Mouse (Mus musculus): ENCODE measurements around the gene Lrmp. TPM values are rescaled to one million over a fixed set of nuclear protein-coding genes. Genes with fewer than 3 reads are reported as not detected.
"Not testable (repeated sequence)": the region's sequence is repeated elsewhere in the genome, so short reads cannot be mapped to it uniquely, and the experiment has no call there.

The Lrmp gene
- polyA plus RNA-seq, 1 experiment from 2014 or later, result 2.4 TPM

DNA sequence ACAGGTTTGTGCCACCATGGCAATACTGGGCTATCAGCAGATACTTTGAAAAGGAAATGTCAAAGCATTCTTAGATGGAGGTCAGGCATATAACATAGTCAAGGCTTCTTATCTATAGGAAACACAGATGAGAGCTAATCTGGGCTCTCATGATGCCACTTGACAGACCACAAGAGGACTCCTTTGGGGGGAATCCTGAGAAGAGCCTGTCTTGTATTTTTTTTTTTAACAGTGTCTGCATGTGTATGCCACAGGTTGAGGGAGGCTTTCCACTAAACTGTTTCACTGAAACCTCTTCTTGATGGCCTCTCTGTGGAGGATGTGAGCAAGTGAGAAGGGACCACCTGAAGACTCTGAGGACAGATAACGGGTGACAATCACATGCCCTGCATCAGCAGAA is 9.2 kb downstream of the Lrmp start:
- peaks cover 7% of the 10 kb centered on the region for H3K4me1 ChIP-seq
- H3K4me2 ChIP-seq (replicated peaks), result no peak overlapping the region
- H3K27ac ChIP-seq, result no peak overlapping the region
- 90% methylated on average over 1 of the region's 1 CpGs for WGBS
- no peaks in the 10 kb centered on the region for H3K36me3 ChIP-seq
- no peak overlapping the region for H3K4me3 ChIP-seq
- no peaks in the 10 kb centered on the region for H3K9me3 ChIP-seq
- H3K27me3 ChIP-seq (replicated peaks), result 0 out of 2 replicates have a peak, but pooled peaks cover under 1% of the 10 kb centered on the region
- no peak overlapping the region for H3K9ac ChIP-seq
- ATAC-seq (ENCODE audit: low FRiP score, low read depth), result no peak

DNA sequence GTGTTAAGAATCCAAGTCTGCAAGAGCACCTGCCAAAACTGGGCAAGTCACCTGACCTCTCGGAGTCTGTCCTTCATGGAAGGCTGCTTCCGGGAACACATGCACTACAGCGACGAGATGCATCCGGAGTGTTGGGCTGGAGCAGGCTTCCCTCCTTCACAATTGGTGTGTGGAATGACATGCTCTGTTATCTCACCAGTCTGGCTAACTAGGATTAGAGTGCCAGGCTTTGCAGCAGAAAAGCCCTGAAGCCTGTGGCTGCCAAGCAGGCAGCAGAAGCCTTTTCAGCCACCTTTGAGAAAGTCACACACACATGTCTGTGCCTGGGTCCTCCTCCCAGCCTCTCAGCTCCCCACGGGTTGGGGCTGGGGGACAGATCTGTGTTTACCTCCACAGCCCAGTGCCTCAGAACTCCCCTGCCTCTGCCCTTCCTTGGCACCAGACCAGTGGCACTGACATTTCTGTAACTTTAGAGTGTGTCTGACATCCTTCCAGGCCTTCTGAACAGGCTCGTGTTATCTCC is 10.2 kb downstream of the Lrmp start:
- no peak overlapping the region for H3K4me3 ChIP-seq
- peaks cover 7% of the 10 kb centered on the region for H3K4me1 ChIP-seq
- H3K36me3 ChIP-seq, result no peaks in the 10 kb centered on the region
- no peaks in the 10 kb centered on the region for H3K27me3 ChIP-seq (replicated peaks)
- H3K4me2 ChIP-seq (replicated peaks), result no peak overlapping the region
- no peak overlapping the region for H3K27ac ChIP-seq
- H3K9ac ChIP-seq, result no peak overlapping the region
- no peak for ATAC-seq (ENCODE audit: low FRiP score, low read depth)
- WGBS, result 72% methylated on average over 7 of the region's 7 CpGs
- H3K9me3 ChIP-seq, result no peaks in the 10 kb centered on the region

DNA sequence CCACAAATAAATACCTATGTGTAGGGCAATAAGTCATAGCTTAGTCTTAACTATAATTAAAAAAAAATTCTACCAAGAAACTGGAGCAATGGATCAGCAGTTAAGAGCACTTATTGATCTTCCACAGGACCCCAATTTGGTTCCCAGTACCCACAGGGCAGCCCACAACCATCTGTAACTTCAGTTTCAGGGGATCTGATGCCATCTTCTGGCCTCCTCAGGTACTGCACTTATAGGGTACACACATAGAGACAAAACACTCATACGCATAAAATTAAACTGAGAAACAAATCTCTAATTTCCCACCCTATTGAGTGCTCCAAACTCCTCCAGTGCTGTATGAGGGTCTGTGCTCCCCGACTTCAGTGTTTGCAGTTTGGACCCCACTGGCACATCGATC is 12.2 kb downstream of the Lrmp start:
- H3K4me2 ChIP-seq (replicated peaks), result no peak overlapping the region
- no peak overlapping the region for H3K9ac ChIP-seq
- WGBS, result 95% methylated on average over 3 of the region's 3 CpGs

DNA sequence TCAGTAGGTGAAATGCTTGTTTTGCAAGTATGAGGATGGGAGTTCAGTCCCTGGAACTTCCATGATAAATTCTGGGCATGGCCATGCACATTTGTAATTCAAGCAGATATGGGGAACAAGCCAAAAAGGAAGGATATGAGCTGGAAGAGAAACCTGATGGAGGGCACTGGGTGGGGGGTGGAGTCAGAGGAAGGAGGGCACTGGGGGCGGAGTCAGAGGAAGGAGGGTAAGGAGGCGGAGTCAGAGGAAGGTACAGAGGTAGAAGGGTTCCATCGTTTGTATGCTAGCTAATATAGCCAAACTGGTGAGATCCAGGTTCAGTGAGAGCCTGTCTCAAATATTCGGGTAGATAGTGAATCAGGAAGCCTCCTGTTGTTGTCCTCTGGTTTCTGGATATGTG is 14.1 kb downstream of the Lrmp start:
- WGBS, result 83% methylated on average over 4 of the region's 4 CpGs
- Histone ChIP-seq H3K9me3 (no peaks in the 10 kb centered on the region), H3K27me3 (replicated peaks) (no peaks in the 10 kb centered on the region), H3K4me3 (no peak overlapping the region), H3K27ac (no peak overlapping the region), H3K9ac (no peak overlapping the region), H3K4me2 (replicated peaks) (no peak overlapping the region), H3K36me3 (no peaks in the 10 kb centered on the region), H3K4me1 (no peaks in the 10 kb centered on the region)
- ATAC-seq (ENCODE audit: low FRiP score, low read depth), result no peak

More for the DNA sequence above, 12.2 kb downstream of the Lrmp start:
- no peaks in the 10 kb centered on the region for H3K9me3 ChIP-seq
- H3K4me1 ChIP-seq, result peaks cover 4% of the 10 kb centered on the region
- no peaks in the 10 kb centered on the region for H3K27me3 ChIP-seq (replicated peaks)
- no peaks in the 10 kb centered on the region for H3K36me3 ChIP-seq
- ATAC-seq (ENCODE audit: low FRiP score, low read depth), result no peak
- H3K27ac ChIP-seq, result no peak overlapping the region
- H3K4me3 ChIP-seq, result no peak overlapping the region

DNA sequence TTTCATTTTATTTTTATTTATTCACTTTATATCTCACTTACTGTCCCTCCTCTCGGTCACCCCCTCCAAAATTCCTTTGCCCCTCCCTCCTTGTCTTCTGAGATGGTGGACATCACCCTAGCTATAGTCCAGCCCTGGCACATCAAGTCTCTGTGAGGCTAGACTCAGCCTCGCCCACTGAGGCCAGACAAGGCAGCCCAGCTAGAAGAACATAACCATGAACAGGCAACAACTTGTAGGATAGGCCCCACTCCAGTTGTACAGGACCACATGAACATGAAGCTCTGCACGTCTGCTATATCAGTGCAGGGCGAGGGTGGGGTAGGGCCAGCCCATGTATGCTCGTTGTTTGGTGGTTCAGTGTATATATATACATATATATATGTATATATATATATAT is 16.5 kb downstream of the Lrmp start:
- 83% methylated on average over 5 of the region's 5 CpGs for WGBS
- ATAC-seq (ENCODE audit: low FRiP score, low read depth), result no peak

DNA sequence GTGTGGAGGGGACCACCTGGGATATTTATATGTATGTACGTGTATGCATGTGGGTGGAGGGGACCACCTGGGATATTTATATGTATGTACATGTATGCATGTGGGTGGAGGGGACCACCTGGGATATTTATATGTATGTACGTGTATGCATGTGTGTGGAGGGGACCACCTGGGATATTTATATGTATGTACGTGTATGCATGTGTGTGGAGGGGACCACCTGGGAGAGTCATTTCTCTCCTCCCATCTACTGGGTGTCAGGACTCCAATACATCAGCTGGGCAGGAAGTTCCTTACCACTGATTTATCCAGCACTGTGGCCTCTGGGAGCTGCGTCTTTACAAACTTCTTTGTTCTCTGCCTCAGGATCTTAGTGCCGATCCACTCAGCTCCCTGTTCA is 17.5 kb downstream of the Lrmp start:
- H3K4me3 ChIP-seq; H3K4me1 ChIP-seq; H3K36me3 ChIP-seq; ATAC-seq (ENCODE audit: low FRiP score, low read depth); H3K27me3 ChIP-seq (replicated peaks); H3K4me2 ChIP-seq (replicated peaks); H3K9me3 ChIP-seq; H3K9ac ChIP-seq; H3K27ac ChIP-seq: not testable (repeated sequence)
- 79% methylated on average over 5 of the region's 5 CpGs for WGBS

More for the DNA sequence above, 16.5 kb downstream of the Lrmp start:
- Histone ChIP-seq H3K4me2 (replicated peaks) (no peak overlapping the region), H3K27me3 (replicated peaks) (no peaks in the 10 kb centered on the region), H3K36me3 (no peaks in the 10 kb centered on the region), H3K9ac (no peak overlapping the region), H3K4me3 (no peak overlapping the region), H3K9me3 (no peaks in the 10 kb centered on the region), H3K4me1 (no peaks in the 10 kb centered on the region), H3K27ac (no peak overlapping the region)

DNA sequence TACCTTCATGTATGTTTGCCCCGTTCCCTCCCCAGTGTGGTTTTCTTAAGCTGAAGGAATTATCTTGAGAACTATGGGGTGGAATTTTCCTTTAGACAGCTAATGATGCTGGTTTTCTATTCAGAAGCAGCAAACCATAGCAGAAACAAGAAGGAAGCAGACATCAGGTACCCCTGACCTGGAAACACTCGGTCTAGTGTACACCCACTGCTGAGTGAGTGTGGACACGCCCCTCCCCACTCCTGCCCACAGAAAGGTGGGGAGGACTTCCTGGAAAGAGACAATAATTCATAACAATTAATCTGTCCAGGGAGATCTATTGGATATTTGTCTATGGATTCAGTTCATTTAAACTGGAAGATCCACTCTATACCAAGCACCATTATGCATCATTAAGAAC is 19.8 kb downstream of the Lrmp start:
- H3K36me3 ChIP-seq, result no peaks in the 10 kb centered on the region
- no peak overlapping the region for H3K27ac ChIP-seq
- ATAC-seq (ENCODE audit: low FRiP score, low read depth), result no peak
- no peak overlapping the region for H3K4me3 ChIP-seq
- 86% methylated on average over 3 of the region's 3 CpGs for WGBS
- no peak overlapping the region for H3K4me2 ChIP-seq (replicated peaks)
- H3K27me3 ChIP-seq (replicated peaks), result no peaks in the 10 kb centered on the region
- no peak overlapping the region for H3K9ac ChIP-seq
- H3K4me1 ChIP-seq, result no peaks in the 10 kb centered on the region
- H3K9me3 ChIP-seq, result no peaks in the 10 kb centered on the region

DNA sequence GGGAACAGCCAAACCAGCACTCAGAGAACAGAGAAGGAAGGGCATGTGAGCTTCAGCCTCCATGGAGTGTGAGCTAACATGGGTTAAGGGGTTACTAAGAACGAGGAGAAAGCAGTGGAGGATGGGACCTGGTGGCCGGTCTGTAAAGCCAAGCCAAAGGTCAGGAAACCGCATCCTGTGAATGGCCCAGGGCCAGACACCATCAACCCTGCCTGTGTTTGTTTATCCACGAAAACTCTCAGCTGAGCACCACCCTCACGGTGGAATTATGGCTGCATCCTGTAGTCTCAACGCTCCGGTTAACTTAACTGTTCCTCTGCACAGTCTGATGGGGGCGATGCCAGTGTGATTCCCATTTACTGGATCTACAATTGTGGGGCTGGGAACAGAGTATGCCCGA is 20.4 kb downstream of the Lrmp start:
- no peak overlapping the region for H3K27ac ChIP-seq
- no peak overlapping the region for H3K4me2 ChIP-seq (replicated peaks)
- 70% methylated on average over 9 of the region's 9 CpGs for WGBS
- H3K9me3 ChIP-seq, result no peaks in the 10 kb centered on the region
- no peak overlapping the region for H3K4me3 ChIP-seq
- H3K27me3 ChIP-seq (replicated peaks), result no peaks in the 10 kb centered on the region
- no peaks in the 10 kb centered on the region for H3K36me3 ChIP-seq
- no peaks in the 10 kb centered on the region for H3K4me1 ChIP-seq
- no peak for ATAC-seq (ENCODE audit: low FRiP score, low read depth)
- no peak overlapping the region for H3K9ac ChIP-seq

DNA sequence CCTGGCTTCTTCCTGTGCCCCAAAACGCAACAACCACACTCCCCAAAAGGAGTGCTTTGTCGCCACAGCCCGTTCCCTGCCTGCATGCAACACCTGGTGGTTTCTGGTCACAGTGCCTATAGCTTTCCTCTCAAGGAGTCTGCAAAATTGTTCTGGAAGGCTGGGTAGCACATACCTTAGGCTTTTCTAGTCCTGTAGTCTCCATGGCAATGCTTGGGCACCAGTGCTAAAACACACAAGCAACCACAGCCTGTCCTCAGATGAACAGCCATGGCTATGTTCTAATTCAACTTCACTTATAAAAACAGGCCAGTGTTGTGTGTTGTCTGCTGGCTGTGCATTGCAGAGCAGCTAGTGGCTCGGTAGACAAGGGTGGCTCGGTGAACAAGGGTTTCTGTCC is 21.4 kb downstream of the Lrmp start:
- ATAC-seq (ENCODE audit: low FRiP score, low read depth), result no peak
- no peaks in the 10 kb centered on the region for H3K27me3 ChIP-seq (replicated peaks)
- H3K9ac ChIP-seq, result no peak overlapping the region
- H3K9me3 ChIP-seq, result no peaks in the 10 kb centered on the region
- no peaks in the 10 kb centered on the region for H3K36me3 ChIP-seq
- no peak overlapping the region for H3K4me3 ChIP-seq
- no peak overlapping the region for H3K4me2 ChIP-seq (replicated peaks)
- H3K27ac ChIP-seq, result no peak overlapping the region
- H3K4me1 ChIP-seq, result no peaks in the 10 kb centered on the region
- WGBS, result 86% methylated on average over 5 of the region's 5 CpGs

DNA sequence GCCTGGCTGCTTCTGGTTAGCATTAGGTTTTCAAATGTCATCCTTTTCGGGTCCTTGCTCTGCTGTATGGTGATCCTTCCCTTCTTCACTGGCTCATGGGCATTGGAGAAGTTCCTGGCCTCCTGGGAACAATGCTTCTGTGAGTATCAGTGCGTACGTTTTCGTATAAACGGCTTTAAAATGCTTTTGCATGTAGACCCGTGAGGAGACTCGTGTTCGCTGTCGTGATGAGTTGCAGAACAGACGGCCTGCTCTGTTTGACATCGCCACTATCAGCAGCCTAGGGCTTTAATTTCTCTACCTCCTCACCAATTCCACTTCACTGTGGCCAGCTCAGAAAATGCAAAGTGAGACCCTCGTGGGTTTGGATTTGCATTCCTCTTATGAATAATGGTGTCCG is 23.8 kb downstream of the Lrmp start:
- 88% methylated on average over 13 of the region's 13 CpGs for WGBS
- no peaks in the 10 kb centered on the region for H3K4me1 ChIP-seq

DNA sequence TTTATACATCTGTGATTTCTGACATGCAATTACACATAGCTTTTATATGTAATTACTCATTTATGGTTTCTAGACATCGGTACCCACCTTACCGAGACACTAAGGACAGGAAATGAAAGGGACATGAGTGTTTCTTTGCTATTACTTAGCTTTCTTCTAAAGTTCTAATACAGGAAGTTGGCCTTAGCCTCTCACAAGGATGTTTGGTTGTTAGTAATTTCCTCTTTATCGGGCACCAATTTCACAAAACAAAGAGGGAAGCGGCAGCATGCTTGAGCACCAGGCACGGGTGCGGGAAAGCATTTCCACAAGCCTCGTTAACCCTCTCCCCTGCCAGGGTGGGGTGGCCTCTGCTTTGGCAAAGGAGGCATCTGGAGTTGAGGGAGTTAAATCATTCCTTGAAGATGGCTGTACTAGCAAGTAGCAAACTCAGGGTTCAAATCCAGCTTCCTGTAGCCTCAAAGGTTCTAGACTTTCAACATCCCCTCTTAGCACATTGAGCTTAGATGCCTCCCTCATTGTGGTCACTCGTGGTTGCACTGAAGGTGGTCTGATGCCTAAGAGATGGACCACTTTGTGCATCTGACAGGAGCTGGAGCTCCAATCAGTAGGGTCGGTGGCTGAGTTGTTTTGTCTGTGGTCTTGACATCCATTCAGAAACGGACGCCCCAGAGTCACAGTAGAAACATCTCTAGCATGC is 24.5 kb downstream of the Lrmp start:
- Histone ChIP-seq H3K36me3 (no peaks in the 10 kb centered on the region), H3K27me3 (replicated peaks) (no peaks in the 10 kb centered on the region), H3K4me1 (no peaks in the 10 kb centered on the region), H3K4me2 (replicated peaks) (no peak overlapping the region), H3K9me3 (no peaks in the 10 kb centered on the region), H3K27ac (no peak overlapping the region), H3K4me3 (no peak overlapping the region), H3K9ac (no peak overlapping the region)
- no peak for ATAC-seq (ENCODE audit: low FRiP score, low read depth)
- 86% methylated on average over 11 of the region's 11 CpGs for WGBS

More for the DNA sequence above, 23.8 kb downstream of the Lrmp start:
- ATAC-seq (ENCODE audit: low FRiP score, low read depth), result no peak
- no peak overlapping the region for H3K4me2 ChIP-seq (replicated peaks)
- no peaks in the 10 kb centered on the region for H3K36me3 ChIP-seq
- H3K9ac ChIP-seq, result no peak overlapping the region
- no peak overlapping the region for H3K27ac ChIP-seq
- H3K4me3 ChIP-seq, result no peak overlapping the region
- no peaks in the 10 kb centered on the region for H3K9me3 ChIP-seq
- H3K27me3 ChIP-seq (replicated peaks), result no peaks in the 10 kb centered on the region

DNA sequence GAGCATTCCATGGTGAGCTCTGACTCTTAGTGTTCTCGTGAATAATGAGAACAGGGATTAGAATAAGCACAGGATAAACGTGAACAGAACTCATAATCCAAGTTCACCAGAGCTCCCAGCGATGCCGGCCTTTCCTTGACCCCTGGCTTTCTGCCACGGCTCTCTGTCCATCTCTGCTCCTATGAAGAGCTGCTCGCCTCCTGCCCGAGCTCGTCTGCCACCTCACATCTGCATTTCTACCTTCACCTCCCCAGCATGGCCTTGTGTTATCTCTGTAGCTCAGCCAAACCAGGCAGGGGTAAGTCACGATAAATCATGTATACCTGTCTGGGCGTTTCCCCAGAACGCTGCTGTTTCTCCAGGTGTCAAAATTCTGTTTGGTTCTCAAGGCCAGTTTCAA is 25.3 kb downstream of the Lrmp start:
- no peaks in the 10 kb centered on the region for H3K36me3 ChIP-seq
- 79% methylated on average over 11 of the region's 11 CpGs for WGBS
- H3K27me3 ChIP-seq (replicated peaks), result no peaks in the 10 kb centered on the region
- H3K9ac ChIP-seq, result no peak overlapping the region
- no peaks in the 10 kb centered on the region for H3K4me1 ChIP-seq
- no peak overlapping the region for H3K4me3 ChIP-seq
- ATAC-seq (ENCODE audit: low FRiP score, low read depth), result no peak
- H3K9me3 ChIP-seq, result no peaks in the 10 kb centered on the region
- no peak overlapping the region for H3K4me2 ChIP-seq (replicated peaks)
- no peak overlapping the region for H3K27ac ChIP-seq

DNA sequence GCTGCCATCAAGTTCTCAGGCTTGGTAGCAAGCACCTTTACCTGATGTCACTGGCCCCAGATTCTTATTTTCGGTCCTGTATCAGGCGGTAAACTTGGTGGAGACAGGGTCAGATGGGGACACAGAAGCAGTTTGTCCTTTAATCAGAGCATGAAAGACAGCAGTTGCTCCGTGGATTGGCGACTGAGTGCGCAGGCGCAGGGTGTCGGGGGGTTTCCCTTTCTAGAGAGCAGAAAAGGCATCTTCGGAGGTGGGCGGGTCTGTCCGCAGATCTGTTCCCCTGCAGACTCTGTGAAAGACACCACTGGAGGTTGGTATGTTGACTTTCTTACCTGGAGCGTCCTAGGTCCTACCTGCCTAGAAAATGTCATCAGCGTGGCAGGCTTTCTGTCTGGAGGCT is 26.4 kb downstream of the Lrmp start:
- WGBS, result 92% methylated on average over 12 of the region's 12 CpGs
- no peak overlapping the region for H3K9ac ChIP-seq

More for the DNA sequence above, 26.4 kb downstream of the Lrmp start:
- Histone ChIP-seq H3K4me3 (no peak overlapping the region), H3K9me3 (no peaks in the 10 kb centered on the region), H3K27ac (no peak overlapping the region), H3K36me3 (no peaks in the 10 kb centered on the region), H3K4me2 (replicated peaks) (no peak overlapping the region), H3K27me3 (replicated peaks) (no peaks in the 10 kb centered on the region), H3K4me1 (no peaks in the 10 kb centered on the region)
- no peak for ATAC-seq (ENCODE audit: low FRiP score, low read depth)
